8 mouse cellular contexts compared by ENCODE assay signal in the genomic region with DNA sequence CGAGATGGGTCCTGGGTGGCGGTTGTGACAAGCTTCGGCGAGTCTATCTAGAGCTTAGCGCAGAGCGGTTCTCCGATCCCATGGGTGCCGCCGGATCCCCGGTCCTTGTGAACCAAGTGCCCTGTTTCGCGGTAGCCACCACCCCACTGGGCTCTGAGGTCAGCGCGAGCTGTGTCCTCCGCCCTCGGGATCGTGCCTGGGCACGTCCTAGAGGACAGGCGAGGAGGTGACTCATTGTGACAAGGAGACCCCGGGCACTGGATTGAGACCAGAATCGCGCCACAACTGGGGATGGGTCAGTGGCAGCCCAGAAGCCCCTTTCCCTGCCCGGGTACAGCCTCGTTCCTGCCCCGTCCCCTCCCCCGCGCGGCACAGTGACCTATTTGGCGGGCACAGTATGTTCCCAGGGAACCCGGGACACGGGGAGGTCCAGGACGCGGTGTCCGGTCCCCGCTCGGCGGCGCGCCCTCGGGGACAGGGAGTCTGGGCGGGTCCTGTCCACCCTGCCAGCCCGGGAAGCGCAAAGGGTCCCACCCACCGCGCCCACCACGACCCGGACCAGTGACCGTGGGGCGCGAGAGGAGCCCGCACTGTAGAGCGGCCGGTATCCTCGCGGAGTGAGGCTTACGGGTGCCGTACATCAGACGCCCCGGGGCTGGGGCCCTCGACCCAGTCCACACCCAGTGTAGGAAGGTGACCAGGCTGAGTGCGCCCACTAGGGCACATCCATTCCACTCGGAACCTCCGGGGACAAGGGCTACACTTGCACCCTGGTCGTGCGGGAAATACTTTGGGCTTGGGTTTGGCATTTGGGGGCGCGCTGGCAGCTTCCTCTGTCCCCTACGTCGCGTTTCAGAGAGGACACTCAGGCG. TPM values are rescaled to one million over a fixed set of nuclear protein-coding genes. Genes with fewer than 3 reads are reported as not detected.
DNase-seq lines count a peak whose midpoint lies in the region; ATAC-seq and TF ChIP-seq lines count a peak whose summit lies in the region.

No protein-coding gene starts in this region.

- TF ChIP-seq CTCF in E14TG2a.4 (conservative IDR thresholded peaks at IDR 0.05; ENCODE audit: low read length), result no peak

- H3K27me3 ChIP-seq in E14TG2a.4 (ENCODE audit: insufficient read depth, low read length), result peaks cover 20% of the 10 kb centered on the region
- peaks cover 26% of the 10 kb centered on the region for H3K27me3 ChIP-seq in forebrain, embryonic 11.5 days (ENCODE audit: control insufficient read depth, insufficient read depth, low read length)
- H3K27me3 ChIP-seq in heart, embryonic 15.5 days, result peaks cover 10% of the 10 kb centered on the region

- DNase-seq in forebrain, embryonic 11.5 days (ENCODE audit: low spot score), result peak; percentile 71
- peak; percentile 85 for DNase-seq in kidney, postnatal 14 days
- DNase-seq in lung, postnatal 14 days, result peak; percentile 89
- peak; percentile 58 for DNase-seq in retina, embryonic 14.5 days (ENCODE audit: low spot score)
- DNase-seq in urinary bladder, postnatal 14 days (ENCODE audit: low spot score), result peak; percentile 81

- H3K4me1 ChIP-seq in E14TG2a.4 (replicated peaks; ENCODE audit: low read depth, low read length), result peaks cover 71% of the 10 kb centered on the region
- H3K4me1 ChIP-seq in brown adipose tissue, adult 24 weeks (ENCODE audit: control insufficient read depth, insufficient read depth, insufficient read length, low read length), result no peaks in the 10 kb centered on the region; the same call in 1 of the 2 replicates
- peaks cover 13% of the 10 kb centered on the region; the same call in 1 of the 2 replicates for H3K4me1 ChIP-seq in forebrain, embryonic 11.5 days (replicated peaks; ENCODE audit: control insufficient read depth, insufficient read depth, low read length)
- peaks cover 22% of the 10 kb centered on the region for H3K4me1 ChIP-seq in heart, embryonic 15.5 days (replicated peaks)

- peak overlapping the region; percentile 58 for H3K9ac ChIP-seq in forebrain, embryonic 11.5 days (ENCODE audit: low read length)
- H3K9ac ChIP-seq in heart, embryonic 15.5 days, result peak overlapping the region; percentile 74

- WGBS in forebrain, embryonic 11.5 days, result 1% methylated on average over 69 of the region's 71 CpGs
- under 1% methylated on average over 71 of the region's 71 CpGs for WGBS in heart, embryonic 15.5 days

- peak; percentile 39 for ATAC-seq in forebrain, embryonic 11.5 days (replicated peaks; ENCODE audit: low FRiP score)
- ATAC-seq in heart, embryonic 15.5 days (replicated peaks; ENCODE audit: insufficient number of reproducible peaks, insufficient read depth, low FRiP score, low read depth), result peak; percentile 50

- H3K4me3 ChIP-seq in E14TG2a.4 (replicated peaks; ENCODE audit: low read length), result peak overlapping the region; percentile 93
- peak overlapping the region; percentile 80 for H3K4me3 ChIP-seq in brown adipose tissue, adult 24 weeks (ENCODE audit: insufficient read depth, low read depth, low read length)
- peak overlapping the region; percentile 43 for H3K4me3 ChIP-seq in forebrain, embryonic 11.5 days (ENCODE audit: low read depth, low read length)
- peak overlapping the region; percentile 62 for H3K4me3 ChIP-seq in heart, embryonic 15.5 days

- H3K9me3 ChIP-seq in E14TG2a.4 (ENCODE audit: low read length), result peaks cover 15% of the 10 kb centered on the region
- no peaks in the 10 kb centered on the region for H3K9me3 ChIP-seq in forebrain, embryonic 11.5 days (ENCODE audit: control insufficient read depth, low read length)
- no peaks in the 10 kb centered on the region for H3K9me3 ChIP-seq in heart, embryonic 15.5 days (replicated peaks)

- peak overlapping the region; percentile 70 for H3K4me2 ChIP-seq in forebrain, embryonic 11.5 days (ENCODE audit: low read depth, low read length, severe bottlenecking)
- H3K4me2 ChIP-seq in heart, embryonic 15.5 days, result peak overlapping the region; percentile 96

- H3K36me3 ChIP-seq in E14TG2a.4 (ENCODE audit: insufficient read depth, low read length), result peaks cover 35% of the 10 kb centered on the region
- no peaks in the 10 kb centered on the region for H3K36me3 ChIP-seq in forebrain, embryonic 11.5 days (ENCODE audit: control insufficient read depth, insufficient read depth, low read length)
- H3K36me3 ChIP-seq in heart, embryonic 15.5 days, result peaks cover 4% of the 10 kb centered on the region; the same call in 1 of the 2 replicates

- H3K27ac ChIP-seq in brown adipose tissue, adult 24 weeks (replicated peaks; ENCODE audit: low read depth, low read length), result peak overlapping the region; percentile 92
- H3K27ac ChIP-seq in forebrain, embryonic 11.5 days (ENCODE audit: low read depth, low read length), result no peak overlapping the region
- peak overlapping the region; percentile 80 for H3K27ac ChIP-seq in heart, embryonic 15.5 days

RNA-seq across cellular contexts. Expression of a gene that starts 3.8 kb away (rescaled TPM):
- polyA plus RNA-seq in brown adipose tissue, adult 24 weeks (2012; ENCODE audit: insufficient read depth, insufficient read length, missing spikeins), result 36.2 and 74.0 TPM in 2 replicates
- polyA plus RNA-seq in forebrain, embryonic 11.5 days (2014; fragmentation: Nextera tagmentation; extraction: Ambion mirVana), result 27.3 and 33.1 TPM in 2 replicates
- 53.3 and 64.4 TPM in 2 replicates for polyA plus RNA-seq in heart, embryonic 15.5 days (2015; fragmentation: Nextera tagmentation; extraction: Ambion mirVana)

RNA-seq across cellular contexts. Expression of a gene that starts 19.4 kb away (rescaled TPM):
- 0.32 TPM in 1 of 2 replicates, not detected in the other for polyA plus RNA-seq in brown adipose tissue, adult 24 weeks (2012; ENCODE audit: insufficient read depth, insufficient read length, missing spikeins)
- 0.08 TPM in 1 of 2 replicates, not detected in the other for polyA plus RNA-seq in forebrain, embryonic 11.5 days (2014; fragmentation: Nextera tagmentation; extraction: Ambion mirVana)
- 0.66 and 3.1 TPM in 2 replicates for polyA plus RNA-seq in heart, embryonic 15.5 days (2015; fragmentation: Nextera tagmentation; extraction: Ambion mirVana)

Comparison
In these comparisons a context has a peak if more than half of its experiments do, and no peak if none do; other contexts are left out.
1. H3K4me3 ChIP-seq: peak in every context shown above with its lines; median percentile 93 in E14TG2a.4; 80 in brown adipose tissue, adult 24 weeks; 62 in heart, embryonic 15.5 days; 43 in forebrain, embryonic 11.5 days.